Mouse (Mus musculus) CH12F3 (cell line): Measurements from ENCODE around the gene Atp6v1b1.

Source experiments
- in situ Hi-C: fragments of 300-500 bp; cut with MboI; formaldehyde crosslinking; loops from 2 replicates; pipeline ENCODE4 v1.14.3; 2020; ENCODE audit warnings: low sequenced_read_pairs

Atp6v1b1 gene

GRCm38 (mm10) chr6:83742761-83743160 is at the start of gene Atp6v1b1:
Gene Atp6v1b1 (plus strand): TSS chr6:83742990.
- in situ Hi-C loops = no loop called here

DNA sequence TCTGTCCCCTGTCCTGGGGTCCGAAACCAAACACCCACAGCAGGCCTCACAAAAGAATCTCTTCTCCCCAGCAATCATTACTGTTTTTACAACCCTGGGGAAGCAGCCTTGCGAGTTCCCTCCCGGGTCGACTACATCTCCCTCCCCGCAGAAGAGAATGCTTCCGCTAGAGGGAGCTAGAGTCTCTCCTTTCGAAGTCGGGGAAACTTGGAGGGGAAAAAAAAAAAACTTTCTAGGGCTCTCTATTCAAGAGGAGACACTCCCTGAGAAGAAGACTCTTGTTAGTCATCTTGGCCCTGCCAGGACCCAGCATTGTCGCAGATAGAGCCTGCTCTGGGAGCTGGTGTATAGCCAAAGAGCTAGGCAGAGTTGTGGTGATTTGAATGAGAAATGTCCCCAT is 49.0 kb upstream of the Atp6v1b1 start:
- in situ Hi-C loops = no loop called here

DNA sequence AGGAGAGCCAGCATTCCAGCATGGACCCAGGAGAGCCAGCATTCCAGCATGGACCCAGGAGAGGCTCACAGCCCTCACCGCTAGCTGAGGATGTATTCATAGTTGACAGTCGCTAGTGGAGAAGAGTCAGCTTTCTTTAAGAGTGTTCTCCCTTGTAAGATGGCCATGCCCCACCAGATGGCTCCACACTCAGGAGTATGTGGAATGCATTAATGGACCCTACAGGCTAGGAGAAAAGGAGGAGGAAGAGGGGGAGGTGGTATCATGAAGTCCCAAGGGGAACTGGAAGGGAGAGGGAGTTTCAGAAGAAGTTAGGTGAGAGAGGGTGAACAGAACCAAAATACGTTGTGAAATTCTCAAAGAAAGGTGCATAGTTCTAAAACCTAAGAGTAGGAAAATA is 47.1 kb upstream of the Atp6v1b1 start:
- in situ Hi-C loops = no loop called here

GRCm38 (mm10) chr6:83696684-83697083 is 46.1 kb upstream of the Atp6v1b1 start:
- in situ Hi-C loops = no loop called here

DNA sequence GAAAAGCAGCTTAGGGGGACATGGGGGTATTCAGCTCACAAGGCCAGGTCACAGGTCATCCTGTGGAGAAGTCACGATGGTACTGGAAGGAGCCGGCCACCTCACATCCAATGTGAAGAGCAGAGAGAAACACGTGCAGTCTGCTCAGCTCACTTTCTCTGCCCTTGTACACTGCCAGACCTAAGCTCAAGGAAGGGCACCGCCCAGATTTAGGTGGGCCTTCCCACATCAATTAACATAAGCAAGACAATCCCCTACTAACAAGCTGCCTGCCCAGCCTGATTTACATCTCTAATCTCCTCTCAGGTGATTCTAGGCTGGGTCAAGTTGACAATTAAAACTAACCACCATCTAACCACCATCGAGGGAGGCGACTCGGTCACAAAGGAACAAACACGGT is 44.9 kb upstream of the Atp6v1b1 start:
- in situ Hi-C loops = no loop called here

DNA sequence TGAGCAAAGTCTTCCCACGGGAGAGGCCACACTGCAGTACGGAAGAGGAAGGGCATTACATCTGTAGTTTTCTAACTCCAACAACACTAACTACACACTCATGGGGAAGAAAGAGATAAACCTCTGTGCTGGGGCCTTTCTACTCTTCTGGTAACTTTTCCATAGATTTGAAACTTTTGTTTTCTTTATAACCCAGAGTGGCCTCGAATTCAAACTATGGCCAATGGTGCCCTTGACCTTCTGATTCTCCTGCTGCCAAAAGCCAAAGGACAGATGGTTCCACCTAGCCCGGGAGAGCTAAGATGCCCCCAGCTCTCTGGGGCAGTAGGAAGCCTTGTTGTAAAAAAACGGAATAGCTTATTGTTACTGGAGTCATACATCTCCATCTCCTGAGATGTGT is 42.8 kb upstream of the Atp6v1b1 start:
- in situ Hi-C loops = no loop called here

DNA sequence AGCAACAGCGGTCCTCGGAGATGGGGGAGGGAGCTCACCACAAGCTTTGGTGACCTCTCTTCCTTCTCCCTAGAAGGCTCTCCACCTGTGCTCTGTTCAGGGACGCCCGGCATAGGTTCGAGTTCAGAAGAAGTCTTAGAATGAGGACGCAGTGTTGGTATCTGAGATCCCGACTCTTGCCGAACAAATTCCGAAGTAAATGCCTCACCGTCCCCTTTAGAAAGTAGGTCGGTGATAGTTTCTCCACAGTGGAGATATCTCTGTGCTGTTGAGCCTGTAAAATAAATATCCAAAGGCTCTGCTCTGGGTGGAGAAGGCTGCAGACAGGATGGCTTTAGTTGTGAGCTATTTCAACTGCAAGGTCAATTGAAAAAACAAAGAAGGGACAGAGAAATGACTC is 41.8 kb upstream of the Atp6v1b1 start:
- in situ Hi-C loops = no loop called here

DNA sequence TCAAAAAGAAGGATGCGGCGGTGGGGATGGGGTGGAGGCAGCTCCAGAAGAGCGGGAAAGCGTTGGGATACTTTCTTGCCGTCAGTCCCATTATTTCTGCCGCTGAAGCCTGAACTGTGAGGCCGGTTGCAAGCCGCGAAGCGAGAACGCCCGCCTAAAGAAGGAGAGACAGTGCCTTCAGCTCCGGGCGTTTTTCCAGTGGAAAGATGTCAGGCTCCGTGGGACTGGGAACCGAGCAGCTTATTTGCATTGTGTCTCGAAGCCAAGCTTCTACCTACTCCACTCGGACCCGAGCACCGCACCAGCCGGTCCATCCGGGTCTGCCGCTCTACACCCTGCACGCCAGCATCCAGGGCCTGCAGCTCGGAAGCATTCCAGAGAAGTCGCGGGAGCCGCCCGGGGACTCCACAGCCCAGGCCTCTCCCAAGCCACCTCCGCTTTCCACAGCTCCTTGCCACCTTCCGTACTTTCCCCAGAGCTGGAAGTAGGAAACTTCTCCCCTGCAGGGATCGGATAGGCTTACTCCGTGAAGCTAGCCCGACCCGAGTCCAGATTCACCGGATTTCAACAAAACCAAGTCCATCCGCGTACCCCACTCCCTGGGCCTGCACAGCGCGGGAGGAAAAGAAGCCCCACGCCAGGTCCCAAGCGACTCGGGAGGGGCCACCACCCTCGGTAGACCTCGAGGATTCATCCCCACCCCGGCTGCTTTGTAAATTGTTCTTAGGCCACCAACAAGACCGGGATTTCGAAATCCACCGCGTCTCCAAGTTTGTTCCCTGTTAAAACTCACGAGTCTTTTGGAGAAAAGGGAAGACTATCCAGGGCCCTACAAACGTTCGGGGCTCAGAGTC is 40.4 kb upstream of the Atp6v1b1 start:
- in situ Hi-C loops = no loop called here

DNA sequence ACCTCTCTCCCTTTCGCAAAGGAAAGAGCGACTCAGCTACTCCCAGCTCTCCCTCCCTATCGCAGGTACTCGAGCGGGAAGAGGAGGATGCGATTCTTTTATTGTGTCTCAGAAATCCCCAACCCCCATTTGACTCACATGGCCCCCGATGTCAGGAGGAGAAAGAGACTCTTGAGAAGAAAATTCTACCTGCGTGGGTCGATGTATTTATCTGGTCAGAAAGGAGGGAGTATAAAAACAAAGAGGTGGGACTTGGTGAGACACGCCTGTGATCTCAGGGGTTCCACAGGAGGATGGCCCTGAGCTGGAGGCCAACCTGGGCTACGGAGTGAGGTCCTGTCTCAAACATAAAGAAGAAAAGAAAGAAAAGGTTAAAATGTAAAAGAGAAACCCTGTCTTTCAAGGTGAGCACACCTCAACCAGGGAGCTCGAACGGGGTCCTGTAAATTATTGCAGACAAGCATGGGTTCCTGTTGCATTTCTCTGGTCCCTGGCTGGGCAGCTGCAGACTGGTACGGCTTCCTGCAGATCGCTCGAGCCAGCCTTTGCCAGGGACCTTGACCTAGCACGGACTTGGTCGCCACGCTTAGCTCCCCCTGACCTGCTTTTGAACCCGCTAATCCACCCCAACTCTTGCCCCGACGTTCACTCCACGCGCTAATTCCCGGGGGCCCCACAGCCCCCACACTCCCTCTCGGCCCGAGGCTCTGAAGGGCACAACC is 39.6 kb upstream of the Atp6v1b1 start:
- in situ Hi-C loops = no loop called here

GRCm38 (mm10) chr6:83703722-83704078 is 39.1 kb upstream of the Atp6v1b1 start:
- in situ Hi-C loops = no loop called here

GRCm38 (mm10) chr6:83704294-83704693 is 38.5 kb upstream of the Atp6v1b1 start:
- in situ Hi-C loops = no loop called here

- in situ Hi-C loops = no loop called here
These were observed 38.1 kb upstream of the Atp6v1b1 start for GRCm38 (mm10) chr6:83704701-83705100.

DNA sequence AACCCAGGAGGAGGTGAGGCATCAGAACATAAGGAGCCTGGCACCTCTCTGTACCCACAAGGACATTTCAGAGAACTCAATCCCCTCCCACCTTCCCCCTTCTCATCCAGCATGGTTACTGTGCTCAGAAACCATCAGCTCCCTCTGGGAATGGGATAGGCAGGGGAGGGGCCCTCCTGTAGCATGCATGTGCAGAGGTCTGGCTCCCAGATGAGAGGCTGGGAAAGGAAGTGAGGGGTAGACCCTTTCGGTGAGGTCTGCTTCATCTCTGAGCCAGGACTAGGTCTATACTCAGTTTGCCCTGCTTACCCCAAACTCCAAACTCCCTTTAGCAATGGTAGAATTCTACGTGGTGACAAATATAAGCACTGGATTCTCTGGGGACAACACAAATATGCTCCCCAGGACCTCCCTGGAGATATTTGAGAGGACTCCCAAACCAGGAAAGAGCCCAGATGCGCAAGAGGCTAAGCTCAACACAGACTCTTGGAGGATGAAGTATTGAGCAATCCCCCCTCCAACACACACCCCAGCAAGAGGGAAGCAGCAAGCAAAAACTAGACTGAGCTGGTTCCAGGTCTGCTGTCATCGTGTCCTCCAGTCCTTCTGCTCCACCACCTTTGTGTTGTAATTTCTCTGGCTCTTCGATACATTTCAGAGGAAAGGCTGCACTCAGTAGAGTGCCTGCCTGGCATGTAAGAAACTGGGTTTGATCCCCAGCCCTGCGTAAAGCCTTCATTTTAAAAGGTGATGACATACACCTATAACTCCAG is 34.9 kb upstream of the Atp6v1b1 start:
- in situ Hi-C loops = no loop called here

DNA sequence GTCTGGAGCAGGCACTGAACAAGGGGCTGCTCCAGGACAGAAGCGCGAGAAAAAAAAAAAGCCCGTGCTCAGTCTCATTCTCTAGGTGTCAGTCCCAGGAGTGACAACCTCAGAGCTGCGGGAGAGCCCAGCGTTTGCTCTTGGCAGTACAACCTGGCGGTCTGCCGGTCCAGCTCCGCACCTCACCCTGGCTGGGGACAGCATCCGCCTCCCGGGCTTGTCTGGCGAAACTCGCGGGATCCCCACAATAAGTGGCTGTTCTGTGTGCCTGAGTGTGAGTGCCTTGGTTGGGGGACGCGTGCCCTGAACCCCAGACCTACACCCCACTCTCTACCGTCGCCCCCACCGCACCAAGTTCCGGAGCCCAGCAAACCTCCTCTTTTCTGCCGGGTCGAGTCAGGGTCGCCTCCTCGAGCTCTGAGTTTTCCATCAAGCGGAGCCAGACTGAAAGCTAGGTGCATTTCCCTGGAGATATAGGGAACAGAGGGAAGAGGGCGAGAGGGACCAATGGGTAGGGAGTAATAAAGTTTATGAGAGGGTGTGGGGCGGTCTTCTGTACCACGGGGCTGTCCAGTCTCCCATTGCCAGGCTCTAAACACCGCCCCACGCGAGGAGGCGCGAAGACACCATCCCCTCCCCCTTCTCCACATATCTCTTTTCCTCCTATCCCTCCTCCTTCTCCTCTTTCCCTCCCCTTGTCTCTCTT is 32.3 kb upstream of the Atp6v1b1 start:
- in situ Hi-C loops = no loop called here

DNA sequence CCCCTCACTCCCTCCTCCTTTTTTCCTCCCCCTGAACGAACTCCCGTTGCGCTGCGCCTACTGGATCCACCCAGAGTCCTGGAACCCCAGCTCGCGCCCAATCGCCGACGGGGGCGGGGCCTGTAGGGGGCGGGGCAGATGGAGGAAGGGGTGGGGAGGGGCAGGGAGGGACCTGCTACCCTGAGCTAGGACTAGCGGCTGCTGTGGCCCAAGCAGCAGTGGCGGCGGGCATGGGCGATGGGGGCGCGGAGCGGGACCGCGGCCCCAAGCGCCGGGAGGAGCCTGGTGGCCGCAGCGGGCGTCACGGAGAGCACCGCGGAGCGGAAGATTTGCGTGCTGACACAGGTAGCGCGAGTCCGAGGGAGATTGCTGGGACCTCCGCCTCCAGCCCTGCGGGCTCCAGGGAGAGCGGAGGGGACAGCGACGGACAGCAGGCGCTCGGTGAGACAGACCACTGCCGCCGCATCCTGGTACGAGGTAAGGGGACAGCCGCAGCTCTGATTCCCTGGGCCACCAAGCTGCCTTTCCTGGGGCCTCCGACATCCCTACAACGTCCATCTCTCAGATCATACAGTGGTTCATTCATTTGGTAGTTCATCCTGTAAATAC is 31.6 kb upstream of the Atp6v1b1 start, which contains the start of gene Vax2:
Gene Vax2, plus strand, starts transcription at position 198 of the 609 bp plus-strand sequence.
- in situ Hi-C loops = no loop called here

GRCm38 (mm10) chr6:83711725-83712475 is 30.9 kb upstream of the Atp6v1b1 start:
- in situ Hi-C loops = no loop called here

DNA sequence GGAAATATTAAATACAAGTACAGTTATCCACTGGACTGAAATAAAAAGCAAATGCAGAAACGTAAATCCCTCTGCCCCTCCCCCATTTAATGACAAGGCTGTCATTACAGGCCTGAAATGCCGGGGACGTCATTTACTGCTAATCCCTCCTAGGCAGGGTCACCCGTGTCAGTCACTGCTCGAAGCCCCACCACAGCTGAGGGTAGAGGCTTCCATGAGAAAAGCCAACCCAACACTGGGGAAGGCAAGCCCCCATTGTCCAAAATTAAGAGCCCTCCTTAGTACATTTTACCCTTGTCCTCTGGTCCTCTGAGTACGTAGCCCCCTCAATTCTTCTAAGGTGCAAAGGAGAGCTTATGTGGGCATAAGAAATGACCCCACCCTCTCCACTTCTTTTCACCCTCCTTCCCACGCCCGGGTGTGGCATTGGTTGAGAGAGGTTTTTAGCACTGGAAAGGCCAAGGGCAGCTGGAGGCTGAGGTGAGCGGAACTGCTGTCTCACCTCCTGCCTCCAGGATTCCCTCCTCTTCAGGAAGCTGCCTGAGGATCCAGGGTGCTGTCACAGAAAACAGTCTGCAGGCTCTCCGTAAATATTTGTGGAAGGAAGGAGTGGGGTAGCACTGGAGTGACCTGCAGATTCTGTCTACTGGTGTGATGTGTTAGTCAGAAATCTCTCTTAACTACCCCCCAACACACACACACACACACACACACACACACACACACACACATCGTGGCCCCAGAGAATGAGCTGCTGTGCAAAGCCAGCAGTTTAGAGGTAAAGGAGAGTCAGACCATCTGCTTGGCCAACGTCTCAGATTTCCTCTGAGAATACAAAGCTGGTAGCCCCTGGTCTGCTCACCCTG is 29.3 kb upstream of the Atp6v1b1 start:
- in situ Hi-C loops = no loop called here

DNA sequence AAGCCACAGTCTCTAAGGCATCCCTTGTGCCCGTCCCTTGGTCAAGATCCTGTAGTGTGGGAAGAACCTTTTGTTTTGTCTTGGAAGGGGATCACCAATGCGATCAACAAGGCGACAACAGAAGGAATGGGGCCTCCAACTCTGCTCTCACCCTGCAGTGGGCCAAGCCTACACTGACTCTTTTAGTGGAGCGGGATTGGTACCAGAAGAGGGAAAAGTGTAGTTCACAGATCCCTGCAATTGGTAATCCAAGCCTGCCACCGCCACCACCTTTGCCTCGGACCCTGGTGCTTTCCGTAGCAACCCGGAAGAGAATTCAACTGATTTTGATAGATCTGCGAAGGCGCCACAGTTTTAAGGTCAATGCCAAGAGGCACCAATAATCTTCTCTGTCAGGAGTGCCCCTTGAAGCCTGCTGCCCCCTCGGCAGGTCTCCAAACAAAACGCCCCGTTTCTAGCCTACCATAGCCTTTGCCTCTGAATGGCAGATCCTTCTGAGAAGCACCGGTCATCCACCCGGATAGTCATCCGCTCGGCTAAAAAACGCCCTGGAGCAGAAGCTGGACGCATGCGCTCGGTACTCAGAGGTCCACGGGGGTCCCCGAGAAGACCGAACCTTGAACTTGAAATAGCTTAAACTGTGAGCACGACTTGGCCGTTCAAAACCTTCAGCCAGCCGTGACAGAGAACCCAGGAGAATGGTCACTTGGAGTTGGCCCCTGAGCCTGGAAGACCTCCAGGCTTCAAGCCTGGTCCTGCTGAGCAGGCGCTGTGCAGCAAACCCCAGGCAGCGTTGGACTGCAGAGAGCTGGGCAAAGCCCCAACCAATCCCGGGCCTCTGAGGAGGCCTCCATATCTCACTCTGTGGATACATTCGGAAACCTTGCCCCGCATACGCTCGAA is 28.3 kb upstream of the Atp6v1b1 start:
- in situ Hi-C loops = no loop called here
